Mouse (Mus musculus) ZHBTc4 (cell line): ENCODE data around the gene Cux1.
A peak's percentile ranks its signal among the peaks of the same experiment; 100 is the strongest.
"Not testable (repeated sequence)": the region's sequence is repeated elsewhere in the genome, so short reads cannot be mapped to it uniquely, and the experiment has no call there.

Experiments
- DNase-seq: peaks from one replicate; pipeline ENCODE4 v3.0.0-alpha.2; 2011; ENCODE audit warnings: low read depth, low spot score

Cux1 gene

GRCm38 (mm10) chr5:136248441-136248840 lies 318.8 kb downstream of the Cux1 start:
- peak; percentile 25 for DNase-seq

GRCm38 (mm10) chr5:136246452-136246838 lies 320.8 kb downstream of the Cux1 start, which contains the start of gene Sh2b2:
Sh2b2 (minus strand) TSS chr5:136246556.
- no peak for DNase-seq

- no peak for DNase-seq
Measured at GRCm38 (mm10) chr5:136245541-136246451, 321.5 kb downstream of the Cux1 start.

GRCm38 (mm10) chr5:136244762-136245540 lies 322.3 kb downstream of the Cux1 start:
- DNase-seq: peak; percentile 88

- DNase-seq: peak; percentile 35
Measured at GRCm38 (mm10) chr5:136243851-136244761, 323.2 kb downstream of the Cux1 start.

GRCm38 (mm10) chr5:136241161-136241560 lies 326.1 kb downstream of the Cux1 start:
- DNase-seq: no peak

GRCm38 (mm10) chr5:136240381-136240780 lies 326.9 kb downstream of the Cux1 start:
- peak; percentile 30 for DNase-seq

- peak; percentile 18 for DNase-seq
Measured at GRCm38 (mm10) chr5:136237607-136238006, 329.7 kb downstream of the Cux1 start.

GRCm38 (mm10) chr5:136236611-136237010 lies 330.7 kb downstream of the Cux1 start:
- DNase-seq: peak; percentile 39

- DNase-seq: no peak
Measured at GRCm38 (mm10) chr5:136230348-136231035, 336.8 kb downstream of the Cux1 start.

GRCm38 (mm10) chr5:136226246-136226876 lies 340.9 kb downstream of the Cux1 start:
- DNase-seq: no peak

GRCm38 (mm10) chr5:136218585-136218984 lies 348.7 kb downstream of the Cux1 start:
- DNase-seq: no peak

- DNase-seq: no peak
Measured at GRCm38 (mm10) chr5:136217932-136218381, 349.3 kb downstream of the Cux1 start.

GRCm38 (mm10) chr5:136217004-136217665 lies 350.2 kb downstream of the Cux1 start:
- DNase-seq: no peak

- DNase-seq: no peak
Measured at GRCm38 (mm10) chr5:136215958-136216357, 351.3 kb downstream of the Cux1 start.

GRCm38 (mm10) chr5:136215211-136215610 lies 352.1 kb downstream of the Cux1 start:
- peak; percentile 51 for DNase-seq

- no peak for DNase-seq
Measured at GRCm38 (mm10) chr5:136213716-136214115, 353.6 kb downstream of the Cux1 start.

GRCm38 (mm10) chr5:136212716-136213115 lies 354.6 kb downstream of the Cux1 start:
- no peak for DNase-seq

- DNase-seq: not testable (repeated sequence)
Measured at GRCm38 (mm10) chr5:136211341-136212102, 355.8 kb downstream of the Cux1 start.
